Mouse (Mus musculus) stomach, postnatal 0 days (tissue): ENCODE measurements around the gene Gm4881. TPM values are rescaled to one million over a fixed set of nuclear protein-coding genes. Genes with fewer than 3 reads are reported as not detected.

Experiments
- ATAC-seq: fragments of 200-750 bp; cut with Nextera tagmentation; 2 replicates; pipeline ENCODE4 v1.8.0; 2017; ENCODE audit not compliant: low FRiP score, low TSS enrichment
- DNase-seq: peaks from one replicate; pipeline ENCODE4 v3.0.0-alpha.2; 2016; ENCODE audit warnings: low spot score
- H3K27ac ChIP-seq: fragments of 300-500 bp; sonication (generic); replicated peaks from 2 replicates; pipeline ENCODE4 v1.5.1; 2014; ENCODE audit warnings: mild to moderate bottlenecking, control low read depth
- H3K27me3 ChIP-seq: fragments of 300-500 bp; sonication (generic); 2 replicates; pipeline ENCODE4 v1.6.1; 2014; ENCODE audit warnings: low read length; ENCODE audit not compliant: control insufficient read depth, insufficient read depth
- H3K36me3 ChIP-seq: fragments of 300-500 bp; sonication (generic); 2 replicates; pipeline ENCODE4 v1.6.1; 2014; ENCODE audit warnings: low read length, mixed read lengths; ENCODE audit not compliant: control insufficient read depth, insufficient read depth
- H3K4me1 ChIP-seq: fragments of 300-500 bp; sonication (generic); replicated peaks from 2 replicates; pipeline ENCODE4 v1.6.1; 2014; ENCODE audit warnings: antibody characterized with exemption; ENCODE audit not compliant: control insufficient read depth, insufficient read depth
- H3K4me2 ChIP-seq: fragments of 300-500 bp; sonication (generic); replicated peaks from 2 replicates; pipeline ENCODE4 v1.6.1; 2014; ENCODE audit warnings: low read depth, mild to moderate bottlenecking, control low read depth, moderate library complexity
- H3K4me3 ChIP-seq: fragments of 300-500 bp; sonication (generic); 2 replicates; pipeline ENCODE4 v1.5.1; 2014; ENCODE audit warnings: low read depth, low read length, control low read depth
- H3K9ac ChIP-seq: fragments of 300-500 bp; sonication (generic); 2 replicates; pipeline ENCODE4 v1.6.1; 2014; ENCODE audit warnings: mild to moderate bottlenecking, low read length, control low read depth, mixed read lengths
- H3K9me3 ChIP-seq: fragments of 300-500 bp; sonication (generic); 2 replicates; pipeline ENCODE4 v1.6.1; 2016; ENCODE audit warnings: low read length; ENCODE audit not compliant: control insufficient read depth
- CTCF ChIP-seq: IDR thresholded peaks from 2 replicates; pipeline ENCODE4 v1.5.1; 2016; ENCODE audit warnings: antibody characterized with exemption, low read depth, mild to moderate bottlenecking, moderate library complexity
- EP300 ChIP-seq: optimal IDR thresholded peaks from 2 replicates; pipeline ENCODE3; 2016; ENCODE audit warnings: antibody characterized with exemption
- WGBS: fragments of 180-500 bp; shearing (Covaris S2); extraction: QIAGEN DNeasy Blood & Tissue Kit; methylation state at CpG from one replicate; pipeline ENCODE4 v1.1.7; 2014; 5-methylcytosine and 5-hydroxymethylcytosine counted together
- microRNA-seq: library from miRNA; unstranded; fragments of <30 nt; microRNA quantifications from one replicate; pipeline ENCODE4, GENCODE M21; 2016
- polyA plus RNA-seq: library from polyadenylated mRNA; unstranded; fragments of >200 nt; fragmentation: Nextera tagmentation; extraction: Ambion mirVana; gene quantifications from 2 replicates; pipeline ENCODE4 v1.2.1, GENCODE M21; 2015

Gm4881 gene
- polyA plus RNA-seq, 1 experiment from 2014 or later = not detected

DNA sequence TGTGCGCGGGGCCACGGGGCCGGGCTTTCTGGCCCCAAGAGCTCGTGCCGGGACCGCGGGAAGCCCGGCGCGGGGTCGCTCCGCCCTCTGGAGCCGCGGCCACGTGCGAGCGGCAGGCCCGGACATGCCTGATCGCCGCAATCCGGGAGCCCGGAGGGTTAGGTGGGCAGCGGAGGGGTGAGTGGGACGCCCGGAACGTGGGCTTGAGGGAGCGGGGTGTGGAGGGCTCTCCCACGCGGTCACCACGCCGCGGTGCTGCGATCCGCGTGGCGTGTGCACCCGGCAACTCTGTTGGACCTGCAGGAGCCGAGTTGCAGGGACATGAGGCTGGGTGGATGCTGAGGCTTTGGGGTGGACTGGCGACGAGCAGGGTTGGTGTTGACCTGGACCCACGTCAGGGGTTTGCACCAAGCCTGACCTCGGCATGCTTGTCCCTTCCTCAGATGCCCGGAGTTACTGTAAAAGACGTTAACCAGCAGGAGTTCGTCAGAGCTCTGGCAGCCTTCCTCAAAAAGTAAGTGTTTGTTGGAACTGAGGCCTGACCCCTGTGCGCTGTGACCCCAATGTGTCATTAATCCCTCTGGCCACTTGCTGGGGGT lies 59.5 kb downstream of the Gm4881 start:
- Histone ChIP-seq H3K9me3 (no peaks in the 10 kb centered on the region), H3K4me1 (peaks cover 9% of the 10 kb centered on the region; the same call in 1 of the 2 replicates), H3K4me2 (peak overlapping the region; percentile 74), H3K36me3 (peaks cover 6% of the 10 kb centered on the region), H3K4me3 (peak overlapping the region; percentile 100), H3K9ac (peak overlapping the region; percentile 100), H3K27me3 (no peaks in the 10 kb centered on the region), H3K27ac (peak overlapping the region; percentile 97)
- under 1% methylated on average over 47 of the region's 47 CpGs for WGBS
- TF ChIP-seq CTCF (no peak), EP300 (no peak)
- ATAC-seq = 0 out of 2 replicates have a peak, but pooled peaks have one; percentile 3
- no peak for DNase-seq

DNA sequence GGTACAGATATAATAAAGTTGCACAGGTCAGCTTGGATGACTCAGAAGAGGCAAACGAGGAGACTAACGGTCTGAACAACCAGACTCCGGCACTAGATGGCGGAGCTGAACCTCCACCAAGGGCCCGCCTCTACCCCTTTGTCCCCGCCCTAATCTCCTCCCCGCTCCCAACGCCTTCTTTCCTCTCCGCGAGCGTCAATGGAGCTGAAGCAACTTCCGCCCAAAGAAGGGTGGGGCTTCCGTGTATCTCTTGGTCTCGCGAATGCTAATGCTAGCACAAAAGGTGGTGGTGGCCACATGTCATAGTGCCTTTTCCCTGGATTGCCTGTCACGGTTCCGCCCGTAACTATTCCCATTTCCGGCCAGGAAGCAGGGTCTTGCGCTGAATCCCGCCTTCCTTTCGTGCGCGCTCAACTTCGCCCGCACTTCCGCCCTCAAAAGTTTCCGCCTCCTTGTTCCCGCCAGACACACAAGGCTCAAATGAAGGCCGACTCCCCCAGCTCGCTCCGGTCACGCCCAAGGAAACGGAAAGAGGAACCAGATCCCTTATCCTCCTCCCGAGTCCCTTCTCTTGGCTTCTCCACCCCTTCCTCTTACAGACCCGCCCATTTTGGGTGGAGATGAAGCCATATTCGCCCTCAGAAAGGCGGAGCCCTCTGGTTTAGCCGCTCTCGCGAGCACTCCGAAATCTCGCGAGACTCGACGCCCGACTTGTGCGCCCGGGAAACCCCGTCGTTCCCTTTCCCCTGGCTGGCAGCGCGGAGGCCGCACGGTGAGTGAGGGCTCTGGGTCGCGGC lies 60.2 kb downstream of the Gm4881 start, which contains the start of gene Rps19:
Gene Rps19, plus strand, starts transcription at position 476 of the 797 bp plus-strand sequence.
- H3K4me1 ChIP-seq = peaks cover 9% of the 10 kb centered on the region; the same call in 1 of the 2 replicates
- H3K4me2 ChIP-seq = peak within 1 kb of the TSS; percentile 74
- peak; percentile 73 for TF ChIP-seq CTCF
- peak; percentile 100 for TF ChIP-seq EP300
- DNase-seq (peak; percentile 99), ATAC-seq (peak; percentile 97)
- peak within 1 kb of the TSS; percentile 100 for H3K9ac ChIP-seq
- no peaks in the 10 kb centered on the region for H3K27me3 ChIP-seq
- under 1% methylated on average over 51 of the region's 57 CpGs for WGBS
- no peaks in the 10 kb centered on the region for H3K9me3 ChIP-seq
- H3K27ac ChIP-seq = peak within 1 kb of the TSS; percentile 97
- H3K36me3 ChIP-seq = no peaks in the 10 kb centered on the region; the same call in none of the 2 replicates
- peak within 1 kb of the TSS; percentile 100 for H3K4me3 ChIP-seq

GRCm38 (mm10) chr7:24882416-24883199 lies 61.7 kb downstream of the Gm4881 start:
- no peak overlapping the region for H3K27ac ChIP-seq
- no peak overlapping the region for H3K4me3 ChIP-seq
- no peak for TF ChIP-seq EP300
- no peak for TF ChIP-seq CTCF
- ATAC-seq (no peak), DNase-seq (no peak)
- H3K36me3 ChIP-seq = no peaks in the 10 kb centered on the region; the same call in 1 of the 2 replicates
- H3K4me1 ChIP-seq = peaks cover 9% of the 10 kb centered on the region; the same call in 1 of the 2 replicates
- no peak overlapping the region for H3K9ac ChIP-seq
- no peak overlapping the region for H3K4me2 ChIP-seq
- H3K9me3 ChIP-seq = no peaks in the 10 kb centered on the region
- no peaks in the 10 kb centered on the region for H3K27me3 ChIP-seq
- 90% methylated on average over 9 of the region's 9 CpGs for WGBS

DNA sequence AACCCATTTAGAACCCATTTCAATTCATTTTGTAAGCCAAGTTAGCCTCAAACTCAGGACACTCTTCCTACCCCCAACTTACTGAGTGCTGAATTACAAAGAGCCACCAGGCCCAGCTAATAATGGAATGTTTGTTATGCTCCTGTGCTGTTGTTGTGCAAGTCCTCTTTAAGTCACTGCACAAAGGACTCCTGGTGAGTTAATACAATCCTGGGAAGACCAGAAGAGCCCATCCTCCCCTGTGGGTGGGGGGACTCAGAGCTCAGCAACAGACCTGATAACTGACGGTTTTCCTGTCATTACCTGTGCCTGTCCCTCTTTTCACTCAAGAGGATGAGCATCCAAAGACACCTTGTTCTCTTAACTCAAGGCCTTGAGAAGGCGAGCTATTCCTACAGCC lies 64.7 kb downstream of the Gm4881 start:
- ATAC-seq (no peak), DNase-seq (no peak)
- Histone ChIP-seq H3K27me3 (no peaks in the 10 kb centered on the region), H3K4me1 (no peaks in the 10 kb centered on the region), H3K4me2 (no peak overlapping the region), H3K4me3 (no peak overlapping the region), H3K36me3 (no peaks in the 10 kb centered on the region), H3K9ac (no peak overlapping the region), H3K9me3 (no peaks in the 10 kb centered on the region), H3K27ac (no peak overlapping the region)
- 38% methylated on average over 2 of the region's 2 CpGs for WGBS
- TF ChIP-seq EP300 (no peak), CTCF (no peak)

- 57% methylated on average over 3 of the region's 3 CpGs for WGBS
- Histone ChIP-seq H3K27ac (no peak overlapping the region), H3K4me1 (no peaks in the 10 kb centered on the region), H3K27me3 (no peaks in the 10 kb centered on the region), H3K4me2 (no peak overlapping the region), H3K9me3 (no peaks in the 10 kb centered on the region), H3K9ac (no peak overlapping the region), H3K4me3 (no peak overlapping the region), H3K36me3 (no peaks in the 10 kb centered on the region)
- ATAC-seq = no peak
- TF ChIP-seq EP300 (no peak), CTCF (no peak)
- no peak for DNase-seq
These were observed 66.7 kb downstream of the Gm4881 start for GRCm38 (mm10) chr7:24877588-24877987.

Small RNA genes within 50 kb of the gene (microRNA-seq; reads per million reads assigned to microRNA genes)
- 0.96 reads per million for gene Mir7046
- gene Mir7047 = not detected

Other genes starting within 250 kb of the Gm4881 start
- not detected in 2 replicates for gene BC049730, start 235.3 kb downstream of the Gm4881 start, polyA plus RNA-seq
- gene Gm4763, start 217.6 kb downstream of the Gm4881 start, polyA plus RNA-seq = not detected in 2 replicates
- 12.2 and 12.3 TPM in 2 replicates for gene Cd177, start 184.2 kb downstream of the Gm4881 start, polyA plus RNA-seq
- gene Ceacam10, start 167.3 kb downstream of the Gm4881 start, polyA plus RNA-seq = 2.3 and 2.7 TPM in 2 replicates
- gene Gm9844, start 82.3 kb downstream of the Gm4881 start, polyA plus RNA-seq = 10.4 and 15.8 TPM in 2 replicates
- not detected in 2 replicates for gene Lypd4, start 74.6 kb downstream of the Gm4881 start, polyA plus RNA-seq
- gene Dmrtc2, start 74.4 kb downstream of the Gm4881 start, polyA plus RNA-seq = not detected in 2 replicates
- gene Rps19, start 60.1 kb downstream of the Gm4881 start, polyA plus RNA-seq = 2,060 and 2,085 TPM in 2 replicates
- gene Cd79a, start 47.1 kb downstream of the Gm4881 start, polyA plus RNA-seq = 0.25 and 0.44 TPM in 2 replicates
- gene Arhgef1, start 41.6 kb downstream of the Gm4881 start, polyA plus RNA-seq = 45.2 and 49.9 TPM in 2 replicates
- gene Rabac1, start 28.3 kb upstream of the Gm4881 start, polyA plus RNA-seq = 290 and 293 TPM in 2 replicates
- 1.6 and 2.4 TPM in 2 replicates for gene Atp1a3, start 61.5 kb upstream of the Gm4881 start, polyA plus RNA-seq
- gene Grik5, start 127.9 kb upstream of the Gm4881 start, polyA plus RNA-seq = 1.7 and 2.2 TPM in 2 replicates
- gene Zfp574, start 128.1 kb upstream of the Gm4881 start, polyA plus RNA-seq = 12.1 and 12.9 TPM in 2 replicates
- gene Pou2f2, start 235.2 kb upstream of the Gm4881 start, polyA plus RNA-seq = 0.52 and 0.67 TPM in 2 replicates